Mouse (Mus musculus) forebrain, embryonic 10.5 days (tissue): ENCODE measurements around the gene Narf. TPM values are rescaled to one million over a fixed set of nuclear protein-coding genes. Genes with fewer than 3 reads are reported as not detected.

Experiments used
- DNase-seq: peaks from one replicate; pipeline ENCODE4 v3.0.0-alpha.2; 2017; ENCODE audit warnings: low spot score; ENCODE audit errors: extremely low spot score
- H3K27ac ChIP-seq: fragments of 300-500 bp; sonication (generic); 2 replicates; pipeline ENCODE4 v1.5.1; 2016; ENCODE audit warnings: mild to moderate bottlenecking
- H3K27me3 ChIP-seq: fragments of 300-500 bp; sonication (generic); 2 replicates; pipeline ENCODE4 v1.6.1; 2016; ENCODE audit warnings: mild to moderate bottlenecking; ENCODE audit not compliant: poor library complexity, severe bottlenecking
- H3K36me3 ChIP-seq: fragments of 300-500 bp; sonication (generic); replicated peaks from 2 replicates; pipeline ENCODE4 v1.6.1; 2016; ENCODE audit warnings: mild to moderate bottlenecking, moderate library complexity
- H3K4me1 ChIP-seq: fragments of 300-500 bp; sonication (generic); 2 replicates; pipeline ENCODE4 v1.6.1; 2016
- H3K4me3 ChIP-seq: fragments of 300-500 bp; sonication (generic); 2 replicates; pipeline ENCODE4 v1.5.1; 2016; ENCODE audit warnings: mild to moderate bottlenecking, moderate library complexity
- H3K9me3 ChIP-seq: fragments of 300-500 bp; sonication (generic); 2 replicates; pipeline ENCODE4 v1.6.1; 2016; ENCODE audit warnings: mild to moderate bottlenecking, moderate library complexity
- WGBS: fragments of 180-500 bp; shearing (Covaris S2); methylation state at CpG from one replicate; pipeline ENCODE4 v1.1.7; 2016; 5-methylcytosine and 5-hydroxymethylcytosine counted together
- polyA plus RNA-seq: library from polyadenylated mRNA; unstranded; fragments of >200 nt; fragmentation: Nextera tagmentation; extraction: Ambion mirVana; gene quantifications from 2 replicates; pipeline ENCODE4 v1.2.1, GENCODE M21; 2016

The Narf gene
- polyA plus RNA-seq, 1 experiment from 2014 or later, result 50.6 TPM

- DNase-seq, result peak; percentile 78
- WGBS, result under 1% methylated on average over 91 of the region's 91 CpGs
Measured at GRCm38 (mm10) chr11:121259160-121260100, 22.4 kb downstream of the Narf start, which contains the start of gene Foxk2. Gene Foxk2 (plus strand): TSS chr11:121259990.

GRCm38 (mm10) chr11:121260211-121260906, 23.3 kb downstream of the Narf start:
- peak; percentile 34 for DNase-seq
- H3K27me3 ChIP-seq, result no peaks in the 10 kb centered on the region
- H3K36me3 ChIP-seq, result peaks cover 49% of the 10 kb centered on the region
- WGBS, result under 1% methylated on average over 58 of the region's 60 CpGs
- H3K4me1 ChIP-seq, result peaks cover 30% of the 10 kb centered on the region
- peak overlapping the region; percentile 95 for H3K27ac ChIP-seq
- H3K4me3 ChIP-seq, result peak overlapping the region; percentile 100
- no peaks in the 10 kb centered on the region for H3K9me3 ChIP-seq

More at GRCm38 (mm10) chr11:121259160-121260100, 22.4 kb downstream of the Narf start, which contains the start of gene Foxk2:
- Histone ChIP-seq H3K27me3 (no peaks in the 10 kb centered on the region), H3K27ac (peak within 1 kb of the TSS; percentile 95), H3K36me3 (peaks cover 49% of the 10 kb centered on the region), H3K4me1 (peaks cover 30% of the 10 kb centered on the region), H3K9me3 (no peaks in the 10 kb centered on the region), H3K4me3 (peak within 1 kb of the TSS; percentile 100)

- peaks cover 30% of the 10 kb centered on the region for H3K4me1 ChIP-seq
- H3K9me3 ChIP-seq, result no peaks in the 10 kb centered on the region
- no peaks in the 10 kb centered on the region for H3K27me3 ChIP-seq
- no peak for DNase-seq
- 57% methylated on average over 2 of the region's 2 CpGs for WGBS
- peaks cover 49% of the 10 kb centered on the region for H3K36me3 ChIP-seq
- H3K27ac ChIP-seq, result peak overlapping the region; percentile 95
- peak overlapping the region; percentile 100 for H3K4me3 ChIP-seq
Measured at GRCm38 (mm10) chr11:121261074-121261473, 24.0 kb downstream of the Narf start.

- Histone ChIP-seq H3K36me3 (peaks cover 72% of the 10 kb centered on the region), H3K9me3 (no peaks in the 10 kb centered on the region), H3K27ac (no peak overlapping the region), H3K4me3 (no peak overlapping the region), H3K27me3 (no peaks in the 10 kb centered on the region), H3K4me1 (no peaks in the 10 kb centered on the region)
- 94% methylated on average over 8 of the region's 8 CpGs for WGBS
- DNase-seq, result no peak
Measured at GRCm38 (mm10) chr11:121277516-121277915, 40.5 kb downstream of the Narf start.

- Histone ChIP-seq H3K4me3 (no peak overlapping the region), H3K27me3 (no peaks in the 10 kb centered on the region), H3K27ac (no peak overlapping the region), H3K9me3 (no peaks in the 10 kb centered on the region), H3K36me3 (peaks cover 69% of the 10 kb centered on the region), H3K4me1 (0 out of 2 replicates have a peak, but pooled peaks cover 4% of the 10 kb centered on the region)
- no peak for DNase-seq
- WGBS, result 97% methylated on average over 3 of the region's 3 CpGs
Measured at GRCm38 (mm10) chr11:121278011-121278410, 41.0 kb downstream of the Narf start.

- no peak overlapping the region for H3K4me3 ChIP-seq
- 80% methylated on average over 6 of the region's 6 CpGs for WGBS
- no peaks in the 10 kb centered on the region for H3K9me3 ChIP-seq
- H3K36me3 ChIP-seq, result peaks cover 80% of the 10 kb centered on the region
- no peak for DNase-seq
- H3K4me1 ChIP-seq, result 0 out of 2 replicates have a peak, but pooled peaks cover 5% of the 10 kb centered on the region
- H3K27me3 ChIP-seq, result no peaks in the 10 kb centered on the region
- H3K27ac ChIP-seq, result no peak overlapping the region
Measured at GRCm38 (mm10) chr11:121282911-121283310, 45.9 kb downstream of the Narf start.

GRCm38 (mm10) chr11:121289859-121290258, 52.8 kb downstream of the Narf start:
- DNase-seq, result no peak
- WGBS, result 93% methylated on average over 3 of the region's 3 CpGs
- no peaks in the 10 kb centered on the region for H3K9me3 ChIP-seq
- no peak overlapping the region for H3K27ac ChIP-seq
- no peaks in the 10 kb centered on the region for H3K4me1 ChIP-seq
- no peak overlapping the region for H3K4me3 ChIP-seq
- H3K27me3 ChIP-seq, result no peaks in the 10 kb centered on the region
- H3K36me3 ChIP-seq, result peaks cover 100% of the 10 kb centered on the region

- Histone ChIP-seq H3K9me3 (no peaks in the 10 kb centered on the region), H3K27ac (no peak overlapping the region), H3K4me3 (no peak overlapping the region), H3K27me3 (no peaks in the 10 kb centered on the region), H3K4me1 (no peaks in the 10 kb centered on the region), H3K36me3 (peaks cover 100% of the 10 kb centered on the region)
- 94% methylated on average over 5 of the region's 5 CpGs for WGBS
- DNase-seq, result no peak
Measured at GRCm38 (mm10) chr11:121294771-121295170, 57.7 kb downstream of the Narf start.

- Histone ChIP-seq H3K27ac (no peak overlapping the region), H3K36me3 (peaks cover 100% of the 10 kb centered on the region), H3K27me3 (no peaks in the 10 kb centered on the region), H3K9me3 (no peaks in the 10 kb centered on the region), H3K4me3 (no peak overlapping the region), H3K4me1 (no peaks in the 10 kb centered on the region)
- 91% methylated on average over 8 of the region's 8 CpGs for WGBS
- DNase-seq, result no peak
Measured at GRCm38 (mm10) chr11:121298493-121298892, 61.4 kb downstream of the Narf start.

- Histone ChIP-seq H3K36me3 (peaks cover 100% of the 10 kb centered on the region), H3K4me1 (no peaks in the 10 kb centered on the region), H3K27me3 (no peaks in the 10 kb centered on the region), H3K27ac (no peak overlapping the region), H3K4me3 (no peak overlapping the region), H3K9me3 (no peaks in the 10 kb centered on the region)
- 94% methylated on average over 9 of the region's 9 CpGs for WGBS
- DNase-seq, result no peak
Measured at GRCm38 (mm10) chr11:121300265-121300664, 63.2 kb downstream of the Narf start.

- no peaks in the 10 kb centered on the region for H3K27me3 ChIP-seq
- 94% methylated on average over 6 of the region's 6 CpGs for WGBS
- H3K9me3 ChIP-seq, result peaks cover 6% of the 10 kb centered on the region; the same call in 1 of the 2 replicates
- H3K4me1 ChIP-seq, result no peaks in the 10 kb centered on the region
- no peak overlapping the region for H3K27ac ChIP-seq
- no peak for DNase-seq
- H3K36me3 ChIP-seq, result peaks cover 100% of the 10 kb centered on the region
- H3K4me3 ChIP-seq, result no peak overlapping the region
Measured at GRCm38 (mm10) chr11:121305371-121305770, 68.3 kb downstream of the Narf start.
